Mouse (Mus musculus) limb, embryonic 12.5 days (tissue): ENCODE measurements at regions not wholly inside any gene's neighbourhood (a gene's known extent, or its start where the extent isn't known, plus 50 kb on each side); places are given as distances from the start of the nearest gene placed in this dataset.

Experiments
- ATAC-seq: fragments of 200-750 bp; cut with Nextera tagmentation; 2 replicates; pipeline ENCODE4 v1.8.0; 2017; ENCODE audit warnings: low read depth, moderate TSS enrichment; ENCODE audit not compliant: insufficient number of reproducible peaks, insufficient read depth, low FRiP score, low TSS enrichment
- H3K27ac ChIP-seq: fragments of 300-500 bp; sonication (generic); 2 replicates; pipeline ENCODE4 v1.5.1; 2016; ENCODE audit warnings: mild to moderate bottlenecking, moderate library complexity
- H3K27me3 ChIP-seq: fragments of 300-500 bp; sonication (generic); 2 replicates; pipeline ENCODE4 v1.6.1; 2016; ENCODE audit warnings: mild to moderate bottlenecking, moderate library complexity
- H3K36me3 ChIP-seq: fragments of 300-500 bp; sonication (generic); 2 replicates; pipeline ENCODE4 v1.6.1; 2016; ENCODE audit warnings: mild to moderate bottlenecking, moderate library complexity
- H3K4me1 ChIP-seq: fragments of 300-500 bp; sonication (generic); replicated peaks from 2 replicates; pipeline ENCODE4 v1.6.1; 2016
- H3K4me2 ChIP-seq: fragments of 300-500 bp; sonication (generic); 2 replicates; pipeline ENCODE4 v1.6.1; 2016; ENCODE audit warnings: mild to moderate bottlenecking, moderate library complexity
- H3K4me3 ChIP-seq: fragments of 300-500 bp; sonication (generic); replicated peaks from 2 replicates; pipeline ENCODE4 v1.5.1; 2016; ENCODE audit warnings: mild to moderate bottlenecking
- H3K9ac ChIP-seq: fragments of 300-500 bp; sonication (generic); replicated peaks from 2 replicates; pipeline ENCODE4 v1.6.1; 2016; ENCODE audit warnings: mild to moderate bottlenecking, moderate library complexity
- H3K9me3 ChIP-seq: fragments of 300-500 bp; sonication (generic); 2 replicates; pipeline ENCODE4 v1.6.1; 2016; ENCODE audit warnings: mild to moderate bottlenecking, moderate library complexity
- WGBS: fragments of 180-500 bp; shearing (Covaris S2); methylation state at CpG from one replicate; pipeline ENCODE4 v1.1.7; 2016; 5-methylcytosine and 5-hydroxymethylcytosine counted together

DNA sequence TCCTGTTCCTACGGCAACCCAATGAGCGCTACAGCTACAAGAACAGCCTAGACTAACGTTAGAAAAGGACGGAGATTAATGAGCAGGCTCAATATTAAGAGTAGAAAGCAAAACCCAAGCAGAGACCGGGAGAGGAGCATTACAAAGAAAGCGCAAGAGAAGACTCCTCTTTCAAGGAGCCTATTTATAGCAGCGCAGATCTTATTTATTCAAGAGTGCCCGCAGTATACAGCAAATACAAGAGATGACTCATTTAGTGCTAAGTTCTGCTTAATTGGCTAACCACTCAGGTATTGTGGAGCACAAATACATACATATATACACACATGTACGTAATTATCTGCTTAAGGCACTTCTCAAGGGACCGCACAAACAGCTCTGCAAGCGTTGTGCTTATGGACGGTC lies 377.2 kb downstream of the Gpd2 start:
- no peaks in the 10 kb centered on the region for H3K9me3 ChIP-seq
- no peak for ATAC-seq
- H3K9ac ChIP-seq, result no peak overlapping the region
- no peaks in the 10 kb centered on the region for H3K36me3 ChIP-seq
- H3K4me1 ChIP-seq, result peaks cover 8% of the 10 kb centered on the region; the same call in 1 of the 2 replicates
- peak overlapping the region; percentile 46 for H3K4me2 ChIP-seq
- no peak overlapping the region for H3K27ac ChIP-seq
- 44% methylated on average over 12 of the region's 12 CpGs for WGBS
- H3K27me3 ChIP-seq, result no peaks in the 10 kb centered on the region
- H3K4me3 ChIP-seq, result peak overlapping the region; percentile 12

DNA sequence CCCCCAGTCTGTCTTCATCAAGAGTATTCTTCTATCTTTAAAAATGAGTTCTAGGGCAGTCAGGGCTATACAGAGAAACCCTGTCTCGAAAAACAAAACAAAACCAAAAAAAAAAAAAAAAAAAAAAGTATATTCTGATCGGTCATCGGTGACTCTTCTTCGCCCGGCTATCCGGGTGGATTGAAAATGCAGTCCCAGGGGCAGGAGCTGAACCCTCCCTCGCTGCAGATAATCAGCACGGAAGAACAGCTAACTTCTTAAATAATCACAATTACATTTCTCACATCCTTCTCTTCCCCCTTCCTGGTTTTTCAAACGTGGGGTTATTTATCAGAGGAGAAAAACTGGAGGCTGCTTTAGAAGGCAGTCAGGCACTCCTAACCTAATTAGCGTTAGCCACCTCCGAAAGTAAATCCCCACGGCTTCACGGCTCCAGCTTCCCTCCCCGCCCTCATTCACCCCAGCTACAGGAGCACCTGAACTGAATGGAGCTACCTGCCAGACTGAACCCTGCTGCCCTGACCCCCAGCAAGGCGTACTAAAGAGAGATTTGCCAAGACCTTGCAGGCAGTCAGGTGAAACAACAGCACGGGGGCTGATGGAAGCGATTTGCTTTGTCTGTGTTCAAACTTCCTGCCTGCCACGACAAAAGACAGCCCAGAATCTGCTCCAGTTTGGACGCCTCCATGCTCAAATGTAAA lies 379.2 kb downstream of the Gpd2 start:
- ATAC-seq, result no peak
- no peaks in the 10 kb centered on the region for H3K27me3 ChIP-seq
- H3K9ac ChIP-seq, result peak overlapping the region; percentile 31; the same call in 1 of the 2 replicates

DNA sequence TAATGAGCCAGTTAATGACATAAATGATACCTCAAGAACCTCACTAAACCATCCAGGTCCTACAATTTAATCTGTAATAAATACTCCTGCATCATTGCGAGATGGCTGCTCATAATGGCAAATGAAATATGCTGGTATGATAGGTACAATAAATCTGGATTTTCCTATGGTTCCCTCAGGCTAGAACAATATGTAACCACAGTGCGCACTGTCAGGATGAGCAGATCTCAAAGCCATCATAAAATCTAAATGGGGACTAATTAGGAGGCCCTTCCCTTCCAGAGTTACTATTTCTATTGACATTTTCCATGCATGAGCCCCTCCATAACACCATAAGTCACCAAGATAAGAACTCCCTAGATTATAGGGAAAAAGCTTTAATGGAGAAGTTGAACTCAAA lies 379.8 kb downstream of the Gpd2 start:
- WGBS, result 68% methylated on average over 2 of the region's 2 CpGs

More for the DNA sequence above, 379.2 kb downstream of the Gpd2 start:
- H3K4me3 ChIP-seq, result peak overlapping the region; percentile 33
- H3K4me2 ChIP-seq, result peak overlapping the region; percentile 61
- WGBS, result 4% methylated on average over 19 of the region's 19 CpGs
- H3K4me1 ChIP-seq, result peaks cover 8% of the 10 kb centered on the region; the same call in 1 of the 2 replicates
- no peaks in the 10 kb centered on the region for H3K36me3 ChIP-seq
- H3K27ac ChIP-seq, result no peak overlapping the region
- no peaks in the 10 kb centered on the region for H3K9me3 ChIP-seq

DNA sequence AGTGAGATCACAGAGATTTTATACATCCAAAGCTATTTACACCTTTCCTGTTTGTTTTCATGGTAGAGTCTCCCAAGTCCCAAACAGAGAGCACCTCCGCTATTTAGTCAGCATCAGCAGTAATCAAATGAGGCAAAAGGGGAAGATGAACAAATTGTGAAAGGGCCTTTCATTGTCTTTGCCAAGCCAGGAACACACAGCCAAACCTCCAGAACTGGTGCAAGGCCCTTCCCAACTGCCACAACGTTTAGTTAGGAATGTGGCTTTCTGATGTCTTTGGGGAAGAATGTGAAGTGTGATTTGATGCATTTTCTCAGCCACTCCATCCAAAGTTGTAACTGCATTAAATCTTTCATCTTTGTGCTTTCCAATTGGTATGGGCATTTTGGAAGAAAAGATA lies 353.6 kb upstream of the Galnt5 start:
- no peaks in the 10 kb centered on the region for H3K36me3 ChIP-seq
- no peaks in the 10 kb centered on the region for H3K4me1 ChIP-seq
- no peak overlapping the region for H3K4me3 ChIP-seq
- WGBS, result 57% methylated on average over 2 of the region's 2 CpGs
- no peaks in the 10 kb centered on the region for H3K27me3 ChIP-seq
- H3K4me2 ChIP-seq, result no peak overlapping the region
- H3K9me3 ChIP-seq, result no peaks in the 10 kb centered on the region
- ATAC-seq, result no peak
- no peak overlapping the region for H3K9ac ChIP-seq
- H3K27ac ChIP-seq, result no peak overlapping the region

More for the DNA sequence above, 379.8 kb downstream of the Gpd2 start:
- no peaks in the 10 kb centered on the region for H3K36me3 ChIP-seq
- peaks cover 8% of the 10 kb centered on the region; the same call in 1 of the 2 replicates for H3K4me1 ChIP-seq
- no peaks in the 10 kb centered on the region for H3K27me3 ChIP-seq
- no peak for ATAC-seq
- no peak overlapping the region for H3K9ac ChIP-seq
- no peak overlapping the region for H3K4me3 ChIP-seq
- no peaks in the 10 kb centered on the region for H3K9me3 ChIP-seq
- no peak overlapping the region for H3K27ac ChIP-seq
- H3K4me2 ChIP-seq, result peak overlapping the region; percentile 61

DNA sequence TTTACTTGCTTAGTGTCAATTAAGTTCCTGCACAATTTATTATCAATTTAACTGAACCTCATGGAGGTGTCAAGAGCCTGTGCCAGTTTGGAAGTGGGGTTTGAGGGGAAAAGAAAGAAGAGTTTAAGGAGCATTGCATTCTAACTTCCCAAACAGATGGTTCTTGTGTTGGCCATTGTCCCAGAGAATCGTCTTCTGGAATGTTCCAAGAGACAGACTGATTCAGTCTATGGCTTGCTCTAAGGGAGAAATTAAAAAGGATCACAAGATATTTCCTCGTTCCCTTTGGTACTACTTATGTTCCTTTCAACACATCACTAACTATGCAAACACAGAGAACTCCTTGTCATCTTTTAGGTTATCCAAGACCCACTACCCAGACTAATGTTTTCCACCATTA lies 353.1 kb upstream of the Galnt5 start:
- ATAC-seq, result no peak
- Histone ChIP-seq H3K27ac (no peak overlapping the region), H3K27me3 (no peaks in the 10 kb centered on the region), H3K9me3 (no peaks in the 10 kb centered on the region), H3K4me3 (no peak overlapping the region), H3K4me2 (no peak overlapping the region), H3K36me3 (no peaks in the 10 kb centered on the region), H3K9ac (no peak overlapping the region), H3K4me1 (no peaks in the 10 kb centered on the region)
- 82% methylated on average over 2 of the region's 2 CpGs for WGBS

DNA sequence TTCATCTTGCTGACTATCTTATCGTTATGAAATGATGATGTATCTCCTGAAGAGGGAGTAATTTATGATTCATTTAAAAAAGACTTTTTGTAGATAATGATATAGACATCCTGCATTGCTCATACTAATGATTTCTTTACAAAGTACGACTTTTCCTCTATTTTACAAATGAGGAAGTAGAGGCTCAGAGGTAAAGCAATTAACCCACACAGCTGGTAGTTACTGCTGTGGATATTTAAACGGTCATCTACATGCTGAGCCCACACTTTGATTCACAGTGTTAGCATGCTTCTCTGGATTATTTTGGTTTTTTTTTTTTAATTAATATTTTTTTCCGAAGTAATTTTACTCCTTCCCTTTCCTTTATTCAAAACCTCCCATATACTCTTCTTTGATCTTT lies 348.7 kb upstream of the Galnt5 start:
- H3K4me2 ChIP-seq, result no peak overlapping the region
- H3K4me3 ChIP-seq, result no peak overlapping the region
- no peaks in the 10 kb centered on the region for H3K9me3 ChIP-seq
- no peaks in the 10 kb centered on the region for H3K36me3 ChIP-seq
- H3K9ac ChIP-seq, result no peak overlapping the region
- H3K27me3 ChIP-seq, result no peaks in the 10 kb centered on the region
- 66% methylated on average over 4 of the region's 4 CpGs for WGBS
- no peaks in the 10 kb centered on the region for H3K4me1 ChIP-seq
- ATAC-seq, result no peak
- no peak overlapping the region for H3K27ac ChIP-seq

DNA sequence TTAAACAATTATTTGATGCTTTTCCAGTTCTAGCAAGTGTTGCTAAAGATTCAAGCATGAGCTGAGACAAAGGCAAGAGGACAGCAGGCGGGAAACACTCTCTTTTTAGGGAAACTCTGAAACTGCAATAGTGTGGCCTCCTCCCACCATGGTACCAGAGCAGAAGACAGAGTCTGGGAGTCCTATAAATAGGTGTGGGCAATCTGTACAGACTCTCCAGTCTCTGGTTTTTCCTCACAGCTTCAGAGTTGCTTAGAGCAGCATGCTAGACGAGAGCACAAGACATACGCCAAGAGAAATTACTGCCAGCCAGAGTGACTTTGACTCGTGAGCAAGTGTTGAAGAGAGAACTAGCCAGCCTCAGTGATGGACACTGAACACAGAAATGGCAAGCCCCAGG lies 340.3 kb upstream of the Galnt5 start:
- 83% methylated on average over 4 of the region's 4 CpGs for WGBS

DNA sequence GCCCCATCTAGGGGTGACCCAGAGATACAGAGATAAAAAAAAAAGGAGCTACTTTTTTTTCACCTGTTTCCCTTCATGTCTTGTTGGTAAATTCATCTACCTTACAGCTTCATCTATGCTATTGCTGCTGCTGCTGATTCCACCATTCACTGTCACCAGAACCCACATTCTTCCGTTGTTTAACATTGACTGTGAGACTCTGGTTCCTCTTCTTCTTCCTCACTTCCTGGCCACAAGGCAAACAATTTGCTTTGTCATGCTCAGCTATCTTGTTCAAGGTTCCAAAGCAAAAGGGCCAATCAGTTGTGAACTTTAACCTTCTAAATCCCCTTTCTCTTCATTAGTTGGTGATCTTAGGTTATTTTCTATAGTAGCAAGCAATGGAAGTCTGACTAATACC lies 335.8 kb upstream of the Galnt5 start:
- Histone ChIP-seq H3K9me3 (no peaks in the 10 kb centered on the region), H3K27me3 (no peaks in the 10 kb centered on the region), H3K9ac (no peak overlapping the region), H3K36me3 (no peaks in the 10 kb centered on the region), H3K27ac (no peak overlapping the region), H3K4me1 (no peaks in the 10 kb centered on the region), H3K4me2 (no peak overlapping the region), H3K4me3 (no peak overlapping the region)
- no peak for ATAC-seq
- WGBS, result 90% methylated on average over 1 of the region's 1 CpGs

More for the DNA sequence above, 340.3 kb upstream of the Galnt5 start:
- no peaks in the 10 kb centered on the region for H3K9me3 ChIP-seq
- H3K27me3 ChIP-seq, result no peaks in the 10 kb centered on the region
- no peak for ATAC-seq
- H3K4me2 ChIP-seq, result no peak overlapping the region
- H3K4me1 ChIP-seq, result no peaks in the 10 kb centered on the region
- no peak overlapping the region for H3K27ac ChIP-seq
- H3K36me3 ChIP-seq, result no peaks in the 10 kb centered on the region
- H3K4me3 ChIP-seq, result no peak overlapping the region
- no peak overlapping the region for H3K9ac ChIP-seq

DNA sequence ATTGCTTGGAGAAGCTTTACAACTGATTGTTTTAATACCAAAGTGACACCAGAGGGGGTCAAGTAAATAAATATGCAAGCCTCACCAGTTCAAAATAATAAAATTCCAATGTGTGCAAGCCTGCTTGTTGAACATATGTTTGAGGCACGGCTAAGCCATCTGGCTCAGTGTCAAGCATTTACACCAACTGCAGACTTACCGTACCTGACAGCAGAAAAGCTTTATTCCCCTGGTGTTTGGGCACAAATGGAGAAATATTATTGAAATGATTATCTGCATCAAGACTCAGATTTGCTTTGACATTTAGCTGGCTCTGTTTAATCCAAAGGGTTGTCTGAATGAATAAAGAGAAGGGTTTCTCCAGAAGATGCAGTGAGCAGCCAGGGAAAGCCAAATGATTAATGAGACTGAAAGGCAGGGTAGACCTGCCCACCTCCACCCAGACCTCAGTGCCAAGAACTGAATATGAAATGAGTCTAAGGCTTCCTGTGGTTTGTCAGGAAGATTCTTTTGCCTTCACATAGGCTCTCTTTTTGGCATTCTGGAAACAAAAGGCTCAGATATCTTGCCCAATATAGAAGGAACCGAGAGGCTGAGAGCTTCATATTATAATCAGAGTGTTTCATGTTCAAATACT lies 325.6 kb upstream of the Galnt5 start:
- H3K27me3 ChIP-seq, result no peaks in the 10 kb centered on the region
- H3K4me1 ChIP-seq, result no peaks in the 10 kb centered on the region
- no peak overlapping the region for H3K27ac ChIP-seq
- no peak for ATAC-seq
- no peak overlapping the region for H3K9ac ChIP-seq
- H3K4me2 ChIP-seq, result no peak overlapping the region
- WGBS, result 60% methylated on average over 3 of the region's 3 CpGs
- H3K36me3 ChIP-seq, result no peaks in the 10 kb centered on the region
- H3K9me3 ChIP-seq, result no peaks in the 10 kb centered on the region
- H3K4me3 ChIP-seq, result no peak overlapping the region

DNA sequence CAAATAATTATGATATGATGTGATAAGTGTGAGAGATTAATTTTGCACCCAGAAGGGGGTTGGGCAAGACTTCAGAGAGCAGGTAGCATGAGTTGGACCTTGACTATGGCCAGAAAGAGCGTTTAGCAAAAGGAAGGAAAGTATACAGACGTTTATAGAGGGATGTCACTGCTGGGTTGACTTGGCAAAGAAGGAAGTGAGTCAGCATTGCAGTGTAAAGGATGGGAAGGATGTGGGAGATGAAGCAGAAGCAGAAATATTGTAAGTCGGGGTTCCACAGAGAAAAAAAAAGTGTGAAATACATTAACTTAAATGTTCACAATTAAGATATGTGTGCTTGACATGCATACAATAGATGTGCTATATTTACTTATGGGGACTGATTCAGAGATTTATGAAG lies 307.8 kb upstream of the Galnt5 start:
- Histone ChIP-seq H3K27me3 (no peaks in the 10 kb centered on the region), H3K27ac (no peak overlapping the region), H3K9me3 (no peaks in the 10 kb centered on the region), H3K4me3 (no peak overlapping the region), H3K36me3 (no peaks in the 10 kb centered on the region), H3K9ac (no peak overlapping the region), H3K4me2 (no peak overlapping the region), H3K4me1 (no peaks in the 10 kb centered on the region)
- ATAC-seq, result no peak
- WGBS, result 71% methylated on average over 3 of the region's 3 CpGs

DNA sequence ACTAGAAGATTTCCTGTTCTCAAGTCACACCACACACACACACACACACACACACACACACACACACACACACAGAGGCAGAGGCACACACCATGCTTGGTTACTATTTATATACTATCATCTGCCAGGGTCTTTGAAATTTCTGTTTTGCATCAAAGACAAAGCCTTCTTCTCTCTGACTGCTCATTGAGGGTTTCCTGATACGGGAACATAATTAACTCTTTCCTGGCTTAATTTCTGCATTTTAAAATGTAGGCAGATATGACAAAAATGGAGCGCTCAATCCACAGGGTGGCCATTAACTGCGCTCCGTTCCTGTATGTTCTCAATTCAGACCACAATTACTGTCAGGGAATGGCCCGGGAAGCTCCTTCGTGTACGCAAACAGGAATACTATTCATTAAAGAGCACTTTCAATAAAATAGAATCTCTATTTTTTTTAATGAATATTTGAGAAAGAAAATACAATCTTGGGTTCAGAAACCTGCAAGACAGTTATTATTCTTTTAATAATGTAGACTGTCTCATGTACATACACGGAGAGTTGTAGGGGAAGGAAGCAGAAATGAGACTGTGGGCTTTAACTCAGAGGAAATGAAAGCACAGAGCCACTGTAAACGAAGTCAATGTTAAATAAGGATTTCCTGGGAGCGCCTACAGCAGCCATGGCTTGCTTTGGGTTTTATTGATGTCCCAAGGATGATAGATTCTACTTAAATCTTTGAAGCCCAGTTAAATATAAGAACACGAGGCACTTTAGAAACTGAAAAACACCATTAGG lies 300.5 kb upstream of the Galnt5 start:
- no peak overlapping the region; the same call in 1 of the 2 replicates for H3K4me2 ChIP-seq
- no peak for ATAC-seq
- H3K27ac ChIP-seq, result no peak overlapping the region
- H3K27me3 ChIP-seq, result no peaks in the 10 kb centered on the region; the same call in 1 of the 2 replicates
- H3K4me1 ChIP-seq, result no peaks in the 10 kb centered on the region; the same call in 1 of the 2 replicates
- H3K9me3 ChIP-seq, result no peaks in the 10 kb centered on the region
- no peak overlapping the region for H3K9ac ChIP-seq
- 44% methylated on average over 11 of the region's 11 CpGs for WGBS
- no peak overlapping the region for H3K4me3 ChIP-seq
- no peaks in the 10 kb centered on the region for H3K36me3 ChIP-seq
